Mouse (Mus musculus) liver, embryonic 12.5 days (tissue): ENCODE results near the gene Rbbp6. TPM values are rescaled to one million over a fixed set of nuclear protein-coding genes. Genes with fewer than 3 reads are reported as not detected.

Experiments
- ATAC-seq: fragments of 200-750 bp; cut with Nextera tagmentation; 2 replicates; pipeline ENCODE4 v1.8.0; 2017; ENCODE audit warnings: moderate number of reproducible peaks, mild to moderate bottlenecking, moderate library complexity
- H3K27ac ChIP-seq: fragments of 300-500 bp; sonication (generic); 2 replicates; pipeline ENCODE4 v1.5.1; 2016; ENCODE audit warnings: mild to moderate bottlenecking
- H3K27me3 ChIP-seq: fragments of 300-500 bp; sonication (generic); replicated peaks from 2 replicates; pipeline ENCODE4 v1.6.1; 2016; ENCODE audit warnings: mild to moderate bottlenecking, moderate library complexity
- H3K36me3 ChIP-seq: fragments of 300-500 bp; sonication (generic); 2 replicates; pipeline ENCODE4 v1.6.1; 2016; ENCODE audit warnings: mild to moderate bottlenecking, moderate library complexity
- H3K4me1 ChIP-seq: fragments of 300-500 bp; sonication (generic); 2 replicates; pipeline ENCODE4 v1.6.1; 2016
- H3K4me2 ChIP-seq: fragments of 300-500 bp; sonication (generic); 2 replicates; pipeline ENCODE4 v1.6.1; 2016; ENCODE audit warnings: mild to moderate bottlenecking, moderate library complexity
- H3K4me3 ChIP-seq: fragments of 300-500 bp; sonication (generic); 2 replicates; pipeline ENCODE4 v1.5.1; 2016; ENCODE audit warnings: mild to moderate bottlenecking, moderate library complexity
- H3K9ac ChIP-seq: fragments of 300-500 bp; sonication (generic); 2 replicates; pipeline ENCODE4 v1.6.1; 2016; ENCODE audit warnings: mild to moderate bottlenecking, moderate library complexity
- H3K9me3 ChIP-seq: fragments of 300-500 bp; sonication (generic); replicated peaks from 2 replicates; pipeline ENCODE4 v1.6.1; 2016; ENCODE audit warnings: mild to moderate bottlenecking, moderate library complexity
- WGBS: fragments of 180-500 bp; shearing (Covaris S2); methylation state at CpG from one replicate; pipeline ENCODE4 v1.1.7; 2016; ENCODE audit not compliant: insufficient replicate concordance; 5-methylcytosine and 5-hydroxymethylcytosine counted together
- polyA plus RNA-seq: library from polyadenylated mRNA; unstranded; fragments of >200 nt; fragmentation: Nextera tagmentation; extraction: Ambion mirVana; gene quantifications from 2 replicates; pipeline ENCODE4 v1.2.1, GENCODE M21; 2016

The Rbbp6 gene
- polyA plus RNA-seq, 1 experiment from 2014 or later = 15.8 TPM

DNA sequence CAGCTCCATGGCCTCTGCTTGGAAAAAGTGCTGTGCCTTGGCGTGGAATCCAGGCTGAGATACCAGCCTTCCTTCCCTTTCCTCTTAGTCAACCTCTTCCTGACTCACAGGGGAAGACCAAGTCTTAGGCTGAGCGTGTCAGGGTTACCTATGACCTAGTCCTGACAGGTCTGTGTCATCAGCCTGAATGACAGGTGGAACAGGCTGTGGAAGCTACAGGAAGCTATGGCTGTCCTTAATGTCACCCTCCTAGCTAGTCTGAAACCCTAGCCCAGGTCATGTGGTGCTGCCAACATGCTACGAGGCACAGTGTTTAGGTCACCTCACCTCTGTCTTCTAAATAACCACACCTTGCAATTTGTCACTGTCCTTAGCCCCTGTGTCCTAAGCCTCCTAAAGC is 16.2 kb upstream of the Rbbp6 start:
- Histone ChIP-seq H3K36me3 (no peaks in the 10 kb centered on the region), H3K27ac (no peak overlapping the region), H3K9me3 (no peaks in the 10 kb centered on the region), H3K9ac (no peak overlapping the region), H3K4me3 (no peak overlapping the region), H3K4me2 (no peak overlapping the region), H3K27me3 (no peaks in the 10 kb centered on the region), H3K4me1 (no peaks in the 10 kb centered on the region)
- 54% methylated on average over 3 of the region's 3 CpGs for WGBS
- no peak for ATAC-seq

DNA sequence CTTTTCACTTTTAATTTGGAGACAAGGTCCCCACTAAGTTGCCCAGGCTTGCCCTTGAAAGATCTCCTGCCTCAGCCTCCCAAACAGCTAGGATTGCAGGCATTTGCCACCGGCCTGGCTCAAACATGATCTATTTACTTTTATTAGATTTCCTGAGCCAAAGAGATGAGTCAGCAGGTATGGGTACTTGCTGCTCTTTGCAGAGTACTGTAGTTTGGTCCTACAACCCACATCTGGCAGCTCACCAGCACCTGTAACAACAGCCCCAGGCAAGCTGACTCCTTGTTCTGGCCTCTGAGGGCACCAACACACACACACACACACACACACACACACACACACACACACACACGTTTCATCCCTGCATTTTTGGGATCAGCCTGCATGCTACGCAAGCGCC is 14.0 kb upstream of the Rbbp6 start:
- Histone ChIP-seq H3K27me3 (no peaks in the 10 kb centered on the region), H3K9ac (no peak overlapping the region), H3K4me1 (peaks cover 8% of the 10 kb centered on the region), H3K4me2 (no peak overlapping the region), H3K27ac (no peak overlapping the region), H3K9me3 (no peaks in the 10 kb centered on the region), H3K4me3 (no peak overlapping the region), H3K36me3 (no peaks in the 10 kb centered on the region)
- WGBS = 75% methylated on average over 4 of the region's 4 CpGs
- no peak for ATAC-seq

DNA sequence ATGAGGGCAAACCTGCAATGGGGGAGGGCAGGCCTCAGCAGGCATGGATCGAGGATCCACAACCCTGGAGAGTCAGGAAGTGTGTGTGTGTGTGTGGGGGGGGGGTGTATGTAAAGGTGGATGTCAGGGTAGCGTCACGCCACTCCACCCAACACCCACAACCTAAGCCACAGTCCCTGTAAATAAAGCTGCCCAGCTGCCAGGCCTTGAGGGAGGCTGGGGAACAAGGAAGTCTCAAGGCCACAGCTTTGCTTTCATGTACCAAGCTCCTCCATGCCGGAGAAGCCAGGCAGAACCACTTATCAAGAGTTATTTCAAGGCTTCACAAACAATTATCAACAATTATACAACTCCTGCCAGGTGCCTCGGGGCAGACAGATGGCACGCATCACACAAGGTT is 13.4 kb upstream of the Rbbp6 start:
- H3K27ac ChIP-seq = no peak overlapping the region
- WGBS = 74% methylated on average over 6 of the region's 6 CpGs
- H3K9ac ChIP-seq = no peak overlapping the region
- no peak overlapping the region for H3K4me3 ChIP-seq
- no peaks in the 10 kb centered on the region for H3K36me3 ChIP-seq
- no peak overlapping the region for H3K4me2 ChIP-seq
- no peaks in the 10 kb centered on the region for H3K27me3 ChIP-seq
- ATAC-seq = no peak
- peaks cover 8% of the 10 kb centered on the region for H3K4me1 ChIP-seq
- H3K9me3 ChIP-seq = no peaks in the 10 kb centered on the region

DNA sequence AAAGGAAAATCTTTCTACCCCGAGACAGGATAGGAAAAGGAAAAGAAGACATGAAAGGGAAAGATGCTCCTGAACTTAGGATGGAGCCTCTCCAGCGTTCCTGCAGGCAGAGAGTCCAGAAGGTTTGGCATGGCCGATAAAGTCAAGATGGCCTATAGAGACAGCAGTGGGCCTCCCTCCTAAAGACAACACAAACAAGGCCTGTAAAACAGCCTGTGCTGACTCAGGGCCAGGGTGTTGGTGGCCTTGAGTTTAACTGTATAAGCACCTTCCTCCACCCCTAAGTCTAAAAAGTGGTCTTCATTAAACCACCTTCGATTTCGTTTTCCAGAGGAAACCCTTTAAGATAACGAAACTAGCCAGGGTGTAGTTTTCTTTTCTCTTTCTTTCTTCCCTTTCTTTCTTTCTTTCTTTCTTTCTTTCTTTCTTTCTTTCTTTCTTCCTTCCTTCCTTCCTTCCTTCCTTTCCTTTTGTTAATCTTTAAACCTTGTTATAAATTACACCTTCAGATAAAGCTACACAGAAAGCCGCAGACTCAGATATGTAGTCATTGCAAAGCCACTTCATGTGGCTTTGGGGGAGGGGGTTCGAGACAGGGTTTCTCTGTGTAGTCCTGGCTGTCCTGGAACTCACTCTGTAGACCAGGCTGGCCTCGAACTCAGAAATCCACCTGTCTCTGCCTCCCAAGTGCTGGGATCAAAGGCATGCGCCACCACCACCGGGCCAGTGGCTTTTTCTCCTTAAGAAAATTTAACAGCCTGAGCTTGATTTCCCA is 10.8 kb upstream of the Rbbp6 start:
- H3K9me3 ChIP-seq = no peaks in the 10 kb centered on the region
- ATAC-seq = no peak
- no peak overlapping the region for H3K4me3 ChIP-seq
- H3K4me1 ChIP-seq = peaks cover 8% of the 10 kb centered on the region
- no peaks in the 10 kb centered on the region for H3K27me3 ChIP-seq
- H3K4me2 ChIP-seq = no peak overlapping the region
- no peak overlapping the region for H3K9ac ChIP-seq
- no peaks in the 10 kb centered on the region for H3K36me3 ChIP-seq
- H3K27ac ChIP-seq = no peak overlapping the region
- WGBS = 72% methylated on average over 11 of the region's 11 CpGs

DNA sequence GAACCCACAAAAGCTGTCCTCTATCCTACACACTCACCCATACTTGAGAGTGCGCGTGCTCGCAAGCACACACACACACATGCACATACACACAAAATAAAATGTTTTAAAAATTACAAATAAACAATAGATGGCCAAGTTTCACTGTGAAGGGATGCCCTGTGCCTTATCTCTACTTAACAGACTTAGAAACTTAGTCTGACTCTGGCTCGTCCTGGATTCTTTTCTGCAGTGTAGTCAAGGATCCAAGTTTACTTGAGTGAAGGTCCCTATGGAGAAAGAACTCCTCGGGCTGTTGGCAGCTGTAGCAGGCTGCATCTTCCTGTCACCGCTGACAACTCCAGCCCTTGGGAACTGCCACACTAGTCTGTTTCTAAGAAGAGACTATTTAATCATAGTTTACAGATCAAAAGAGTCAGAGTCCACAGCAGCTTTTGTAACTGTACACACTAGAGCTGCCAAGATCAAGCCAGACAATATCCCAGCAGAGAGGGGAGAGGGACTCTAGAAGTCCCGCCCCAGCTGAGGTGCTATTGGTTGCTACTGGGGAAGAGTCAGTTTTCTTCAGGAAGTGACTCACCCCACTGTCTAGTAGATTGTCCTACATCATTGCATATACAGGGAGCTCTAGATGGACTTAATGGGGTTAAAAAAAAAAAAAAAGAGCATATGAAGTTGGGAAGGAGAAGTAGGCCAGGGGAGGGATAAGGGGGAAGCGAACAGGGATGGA is 10.1 kb upstream of the Rbbp6 start:
- no peaks in the 10 kb centered on the region for H3K27me3 ChIP-seq
- H3K27ac ChIP-seq = peak overlapping the region; percentile 27; the same call in 1 of the 2 replicates
- H3K9me3 ChIP-seq = no peaks in the 10 kb centered on the region
- peaks cover 8% of the 10 kb centered on the region for H3K4me1 ChIP-seq
- H3K36me3 ChIP-seq = no peaks in the 10 kb centered on the region
- H3K4me2 ChIP-seq = no peak overlapping the region
- 67% methylated on average over 8 of the region's 8 CpGs for WGBS
- peak; percentile 73 for ATAC-seq
- no peak overlapping the region for H3K4me3 ChIP-seq
- H3K9ac ChIP-seq = no peak overlapping the region

DNA sequence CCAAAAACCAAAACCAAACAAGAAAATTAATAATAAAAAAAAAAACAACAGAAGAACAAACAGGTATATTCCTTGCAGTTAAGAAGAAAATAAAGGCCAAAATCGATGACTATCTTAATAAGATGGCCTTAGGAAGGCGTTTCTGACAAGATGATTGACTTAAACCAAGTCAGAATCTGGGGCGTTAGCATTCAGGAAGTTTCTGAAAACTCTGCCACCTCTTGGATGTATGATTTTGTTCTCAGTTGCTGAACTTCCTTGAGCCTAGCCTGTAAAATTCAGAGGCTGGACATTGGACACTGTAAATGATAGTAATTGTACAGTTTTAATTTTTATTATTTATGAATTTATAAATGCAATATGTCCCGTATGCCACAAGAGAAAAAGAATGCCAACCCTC is 3.3 kb downstream of the Rbbp6 start:
- no peak overlapping the region for H3K27ac ChIP-seq
- 48% methylated on average over 4 of the region's 4 CpGs for WGBS
- ATAC-seq = no peak
- H3K27me3 ChIP-seq = no peaks in the 10 kb centered on the region
- peaks cover 28% of the 10 kb centered on the region for H3K4me1 ChIP-seq
- peak overlapping the region; percentile 90 for H3K4me2 ChIP-seq
- H3K4me3 ChIP-seq = peak overlapping the region; percentile 98
- peak overlapping the region; percentile 99; the same call in 1 of the 2 replicates for H3K9ac ChIP-seq
- no peaks in the 10 kb centered on the region for H3K9me3 ChIP-seq
- peaks cover 16% of the 10 kb centered on the region for H3K36me3 ChIP-seq

DNA sequence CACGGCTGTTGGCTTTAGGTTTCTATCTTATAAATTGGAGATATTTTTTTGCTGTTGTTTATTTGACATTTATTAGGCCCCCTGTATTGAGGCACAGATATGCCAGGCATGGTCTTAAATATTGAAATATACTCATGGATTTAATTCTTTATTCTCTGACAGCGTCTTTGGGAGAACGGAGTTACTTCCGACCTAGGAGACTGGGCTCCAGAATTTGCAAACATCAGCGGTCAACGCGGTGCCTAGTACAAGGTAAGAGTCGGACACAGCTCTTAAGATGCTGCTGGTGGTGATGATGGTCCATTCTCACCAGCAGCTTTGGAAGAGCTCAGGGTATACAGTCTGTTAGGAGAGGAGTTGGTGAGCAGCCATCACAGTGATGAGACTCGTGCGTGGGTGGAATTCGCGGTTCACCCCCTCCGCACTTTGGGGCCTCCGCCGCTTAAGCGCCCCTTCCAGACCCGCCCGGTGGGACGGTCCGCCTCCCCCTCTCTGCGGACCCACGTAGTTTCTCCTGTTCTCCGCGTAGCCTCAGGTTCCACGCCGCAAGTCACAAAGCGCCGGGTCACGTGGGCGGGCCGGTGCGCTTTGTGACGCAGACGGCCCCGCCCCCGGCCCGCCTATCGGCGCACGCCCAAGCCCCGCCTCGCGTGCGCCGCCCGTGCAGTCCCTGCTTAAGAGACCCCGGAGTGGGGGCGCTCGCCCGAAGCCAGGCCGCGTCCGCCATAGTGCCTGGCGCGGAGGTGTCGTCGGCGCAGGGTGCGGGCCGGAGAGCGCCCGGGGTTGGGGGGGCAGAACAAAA is 3.9 kb downstream of the Rbbp6 start:
- Histone ChIP-seq H3K4me3 (peak overlapping the region; percentile 98), H3K9me3 (no peaks in the 10 kb centered on the region), H3K9ac (peak overlapping the region; percentile 99), H3K27me3 (no peaks in the 10 kb centered on the region), H3K36me3 (peaks cover 23% of the 10 kb centered on the region), H3K4me1 (peaks cover 35% of the 10 kb centered on the region), H3K4me2 (peak overlapping the region; percentile 90), H3K27ac (peak overlapping the region; percentile 90)
- peak; percentile 95 for ATAC-seq
- WGBS = under 1% methylated on average over 62 of the region's 62 CpGs

DNA sequence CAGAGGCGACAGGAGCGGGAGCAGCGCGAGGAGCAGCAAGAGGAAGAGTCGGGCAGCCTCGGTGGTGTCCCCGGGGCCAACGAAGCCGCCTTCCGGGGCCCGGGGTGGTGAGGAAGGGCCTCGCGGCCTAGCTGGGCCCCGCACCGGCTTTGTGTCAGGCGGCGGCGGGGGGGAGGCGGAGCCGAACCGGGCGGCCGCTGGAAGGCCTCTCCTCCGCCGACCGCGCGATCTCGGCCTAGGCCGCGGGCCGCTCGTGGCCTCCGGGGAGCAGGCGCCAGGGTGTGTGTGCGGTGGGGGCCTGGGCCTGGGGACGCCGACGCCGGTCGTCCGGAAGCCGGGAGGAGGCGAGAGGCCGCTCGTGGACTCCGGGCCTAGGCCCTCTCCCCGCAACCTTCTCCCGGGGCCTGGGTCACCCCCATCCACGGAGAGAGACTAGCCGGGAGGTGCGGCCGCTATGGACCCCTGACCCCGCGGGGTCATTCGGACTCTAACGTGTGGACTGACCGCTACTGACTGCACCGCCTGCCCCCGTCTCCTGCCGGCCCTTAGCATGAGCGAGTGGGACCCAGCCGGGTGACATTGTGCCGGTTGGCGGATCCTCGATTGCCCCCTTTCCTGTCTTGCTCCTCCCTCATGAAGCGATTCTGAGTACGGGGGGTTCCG is 4.8 kb downstream of the Rbbp6 start:
- ATAC-seq = peak; percentile 77
- H3K9me3 ChIP-seq = no peaks in the 10 kb centered on the region
- H3K4me2 ChIP-seq = peak overlapping the region; percentile 90
- H3K36me3 ChIP-seq = peaks cover 30% of the 10 kb centered on the region
- under 1% methylated on average over 62 of the region's 69 CpGs for WGBS
- peaks cover 40% of the 10 kb centered on the region for H3K4me1 ChIP-seq
- H3K4me3 ChIP-seq = peak overlapping the region; percentile 98
- peak overlapping the region; percentile 99 for H3K9ac ChIP-seq
- H3K27ac ChIP-seq = peak overlapping the region; percentile 90
- no peaks in the 10 kb centered on the region for H3K27me3 ChIP-seq

DNA sequence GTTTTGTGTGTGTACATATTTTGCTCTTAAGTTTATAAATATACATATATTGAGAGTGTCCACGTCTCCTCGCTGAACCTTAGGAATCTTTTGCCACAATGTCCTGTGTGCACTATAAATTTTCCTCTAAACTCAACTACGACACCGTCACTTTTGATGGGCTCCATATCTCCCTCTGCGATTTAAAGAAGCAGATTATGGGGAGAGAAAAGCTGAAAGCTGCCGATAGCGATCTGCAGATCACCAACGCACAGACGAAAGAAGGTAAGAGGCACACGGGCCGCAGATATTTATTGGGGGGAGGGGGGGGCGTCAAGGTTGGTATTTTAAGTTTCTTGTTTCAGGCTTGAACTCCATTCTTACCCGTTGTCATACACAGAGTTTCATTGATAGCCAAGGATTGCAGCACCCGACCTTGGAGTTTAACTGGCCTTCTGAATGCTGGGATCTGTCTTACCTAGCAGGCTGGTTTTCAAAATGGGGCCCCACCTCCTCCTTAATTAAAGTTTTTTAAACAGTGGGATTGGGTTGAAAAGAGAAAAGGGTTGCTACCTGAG is 5.5 kb downstream of the Rbbp6 start:
- ATAC-seq = no peak
- H3K4me3 ChIP-seq = peak overlapping the region; percentile 98
- no peaks in the 10 kb centered on the region for H3K9me3 ChIP-seq
- under 1% methylated on average over 14 of the region's 14 CpGs for WGBS
- H3K27ac ChIP-seq = peak overlapping the region; percentile 90
- H3K27me3 ChIP-seq = no peaks in the 10 kb centered on the region
- H3K9ac ChIP-seq = peak overlapping the region; percentile 99
- peaks cover 40% of the 10 kb centered on the region for H3K4me1 ChIP-seq
- peak overlapping the region; percentile 90 for H3K4me2 ChIP-seq
- peaks cover 37% of the 10 kb centered on the region for H3K36me3 ChIP-seq

DNA sequence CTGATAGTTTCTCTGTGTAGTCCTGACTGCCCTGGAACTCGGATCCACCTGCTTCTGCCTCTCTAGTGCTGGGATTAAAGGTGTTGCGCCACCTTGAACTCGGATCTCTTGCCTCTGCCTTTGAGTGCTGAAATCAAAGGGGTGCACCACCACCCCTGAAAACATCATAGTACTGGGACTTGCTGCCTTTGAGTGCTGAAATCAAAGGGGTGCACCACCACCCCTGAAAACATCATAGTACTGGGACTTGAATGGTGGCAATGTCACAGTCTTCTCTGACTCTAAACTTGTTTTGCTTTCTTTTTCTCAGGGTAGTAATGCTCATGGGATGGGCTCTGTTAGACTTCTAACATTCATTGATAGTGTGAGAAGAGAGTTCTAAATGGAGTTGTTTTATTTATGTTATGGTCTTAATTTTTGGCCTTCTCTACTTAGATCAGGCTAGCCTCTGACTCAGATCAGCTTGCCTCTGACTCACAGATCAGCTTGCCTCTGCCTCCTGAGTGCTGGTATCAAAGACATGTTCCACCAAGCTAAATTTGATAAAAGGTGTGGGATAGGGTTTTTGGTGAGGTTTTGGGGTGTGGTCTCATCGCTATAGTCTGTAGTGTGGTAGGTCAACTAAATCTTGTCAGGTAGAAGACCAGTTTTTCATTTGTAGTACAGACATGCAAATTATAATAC is 6.7 kb downstream of the Rbbp6 start:
- no peaks in the 10 kb centered on the region for H3K9me3 ChIP-seq
- H3K9ac ChIP-seq = peak overlapping the region; percentile 99
- no peaks in the 10 kb centered on the region for H3K27me3 ChIP-seq
- H3K36me3 ChIP-seq = peaks cover 47% of the 10 kb centered on the region
- ATAC-seq = no peak
- H3K4me3 ChIP-seq = peak overlapping the region; percentile 98
- H3K27ac ChIP-seq = no peak overlapping the region
- H3K4me2 ChIP-seq = peak overlapping the region; percentile 90
- H3K4me1 ChIP-seq = peaks cover 40% of the 10 kb centered on the region
- WGBS = 68% methylated on average over 4 of the region's 4 CpGs

DNA sequence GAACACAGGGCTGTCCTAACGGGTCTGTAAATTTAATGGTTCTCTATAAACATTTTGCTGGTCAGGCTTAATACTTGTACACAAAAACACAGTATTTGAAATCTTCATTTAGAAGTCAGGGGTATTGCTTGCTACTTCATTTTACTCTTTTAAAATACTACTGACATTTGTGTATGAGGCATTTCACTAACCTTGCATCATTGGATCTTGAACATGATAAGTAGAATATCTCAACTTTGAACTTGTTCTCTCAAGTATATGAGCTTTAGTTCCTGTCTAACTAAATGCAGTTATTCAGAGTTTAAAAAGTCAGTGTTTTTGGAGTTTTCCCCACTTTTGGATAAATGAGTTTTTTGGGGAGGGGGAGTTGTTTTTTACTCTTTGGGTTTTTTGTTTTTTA is 14.0 kb downstream of the Rbbp6 start:
- no peak overlapping the region for H3K27ac ChIP-seq
- no peak for ATAC-seq
- 78% methylated on average over 1 of the region's 1 CpGs for WGBS

More for the DNA sequence above, 14.0 kb downstream of the Rbbp6 start:
- H3K27me3 ChIP-seq = no peaks in the 10 kb centered on the region
- H3K9me3 ChIP-seq = no peaks in the 10 kb centered on the region
- H3K4me3 ChIP-seq = no peak overlapping the region
- H3K4me1 ChIP-seq = peaks cover 4% of the 10 kb centered on the region; the same call in 1 of the 2 replicates
- H3K9ac ChIP-seq = no peak overlapping the region
- no peak overlapping the region for H3K4me2 ChIP-seq
- peaks cover 73% of the 10 kb centered on the region for H3K36me3 ChIP-seq
